Mouse (Mus musculus) erythroblast, embryonic 14.5 days (primary cell): ENCODE measurements at regions not wholly inside any gene's neighbourhood (a gene's known extent, or its start where the extent isn't known, plus 50 kb on each side); places are given as distances from the start of the nearest gene placed in this dataset.

Source experiments
- H3K27me3 ChIP-seq: 2 replicates; pipeline ENCODE4 v1.6.1; 2012; ENCODE audit warnings: inconsistent platforms; ENCODE audit not compliant: control insufficient read depth
- H3K36me3 ChIP-seq: 2 replicates; pipeline ENCODE4 v1.6.1; 2012; ENCODE audit warnings: mild to moderate bottlenecking, inconsistent platforms; ENCODE audit not compliant: control insufficient read depth
- H3K4me1 ChIP-seq: 2 replicates; pipeline ENCODE4 v1.6.1; 2012; ENCODE audit warnings: inconsistent platforms; ENCODE audit not compliant: control insufficient read depth
- H3K4me3 ChIP-seq: replicated peaks from 2 replicates; pipeline ENCODE3; 2012; ENCODE audit warnings: moderate library complexity, mild to moderate bottlenecking, inconsistent platforms
- H3K9me3 ChIP-seq: 2 replicates; pipeline ENCODE4 v1.6.1; 2012; ENCODE audit warnings: low read length, inconsistent platforms, mixed read lengths; ENCODE audit not compliant: control insufficient read depth
- GATA1 ChIP-seq: IDR thresholded peaks from 2 replicates; pipeline ENCODE4 v1.6.1; 2012; ENCODE audit warnings: low read length, inconsistent platforms, mixed read lengths
- TAL1 ChIP-seq: IDR thresholded peaks from 3 replicates; pipeline ENCODE4 v1.6.1; 2012; ENCODE audit warnings: low read length, inconsistent platforms, mixed read lengths

- Histone ChIP-seq H3K9me3 (no peaks in the 10 kb centered on the region), H3K4me3 (no peak overlapping the region), H3K4me1 (no peaks in the 10 kb centered on the region), H3K36me3 (no peaks in the 10 kb centered on the region), H3K27me3 (no peaks in the 10 kb centered on the region)
- TF ChIP-seq TAL1, result no peak
- TF ChIP-seq GATA1, result no peak
These were observed 941.4 kb downstream of the Slc4a3 start for GRCm38 (mm10) chr1:76487481-76487880.

- Histone ChIP-seq H3K4me3 (no peak overlapping the region), H3K9me3 (no peaks in the 10 kb centered on the region), H3K4me1 (no peaks in the 10 kb centered on the region), H3K36me3 (no peaks in the 10 kb centered on the region), H3K27me3 (no peaks in the 10 kb centered on the region)
- TF ChIP-seq TAL1, result no peak
- TF ChIP-seq GATA1, result no peak
These were observed 943.8 kb downstream of the Slc4a3 start for GRCm38 (mm10) chr1:76489681-76490492.

GRCm38 (mm10) chr1:76490719-76491118, 944.7 kb downstream of the Slc4a3 start:
- Histone ChIP-seq H3K36me3 (no peaks in the 10 kb centered on the region), H3K9me3 (no peaks in the 10 kb centered on the region), H3K4me1 (no peaks in the 10 kb centered on the region), H3K27me3 (no peaks in the 10 kb centered on the region), H3K4me3 (no peak overlapping the region)
- TF ChIP-seq GATA1 (no peak), TAL1 (no peak)

- H3K9me3 ChIP-seq, result no peaks in the 10 kb centered on the region
- no peaks in the 10 kb centered on the region for H3K36me3 ChIP-seq
- no peaks in the 10 kb centered on the region for H3K4me1 ChIP-seq
- H3K4me3 ChIP-seq, result no peak overlapping the region
- TF ChIP-seq GATA1 (no peak), TAL1 (no peak)
- no peaks in the 10 kb centered on the region for H3K27me3 ChIP-seq
These were observed 945.1 kb downstream of the Slc4a3 start for GRCm38 (mm10) chr1:76491187-76491586.

GRCm38 (mm10) chr1:76505150-76505549, 959.1 kb downstream of the Slc4a3 start:
- TF ChIP-seq GATA1, result no peak
- no peak for TF ChIP-seq TAL1
- no peaks in the 10 kb centered on the region for H3K9me3 ChIP-seq
- no peaks in the 10 kb centered on the region for H3K4me1 ChIP-seq
- H3K4me3 ChIP-seq, result no peak overlapping the region
- no peaks in the 10 kb centered on the region for H3K36me3 ChIP-seq
- no peaks in the 10 kb centered on the region for H3K27me3 ChIP-seq

GRCm38 (mm10) chr1:76508821-76509220, 962.8 kb downstream of the Slc4a3 start:
- H3K36me3 ChIP-seq, result no peaks in the 10 kb centered on the region
- H3K4me1 ChIP-seq, result no peaks in the 10 kb centered on the region
- H3K4me3 ChIP-seq, result no peak overlapping the region
- TF ChIP-seq TAL1, result no peak
- TF ChIP-seq GATA1, result no peak
- H3K27me3 ChIP-seq, result no peaks in the 10 kb centered on the region
- no peaks in the 10 kb centered on the region for H3K9me3 ChIP-seq

GRCm38 (mm10) chr1:76509486-76509885, 963.4 kb downstream of the Slc4a3 start:
- Histone ChIP-seq H3K4me1 (no peaks in the 10 kb centered on the region), H3K36me3 (no peaks in the 10 kb centered on the region), H3K27me3 (no peaks in the 10 kb centered on the region), H3K9me3 (no peaks in the 10 kb centered on the region), H3K4me3 (no peak overlapping the region)
- no peak for TF ChIP-seq GATA1
- no peak for TF ChIP-seq TAL1

- Histone ChIP-seq H3K36me3 (no peaks in the 10 kb centered on the region), H3K4me1 (no peaks in the 10 kb centered on the region), H3K27me3 (no peaks in the 10 kb centered on the region), H3K4me3 (no peak overlapping the region), H3K9me3 (no peaks in the 10 kb centered on the region)
- TF ChIP-seq TAL1 (no peak), GATA1 (no peak)
These were observed 966.1 kb downstream of the Slc4a3 start for GRCm38 (mm10) chr1:76512156-76512555.

- Histone ChIP-seq H3K4me1 (no peaks in the 10 kb centered on the region), H3K4me3 (no peak overlapping the region), H3K36me3 (no peaks in the 10 kb centered on the region), H3K27me3 (no peaks in the 10 kb centered on the region), H3K9me3 (no peaks in the 10 kb centered on the region)
- TF ChIP-seq GATA1, result no peak
- TF ChIP-seq TAL1, result no peak
These were observed 967.4 kb downstream of the Slc4a3 start for GRCm38 (mm10) chr1:76513490-76513889.

GRCm38 (mm10) chr1:76529531-76529930, 983.5 kb downstream of the Slc4a3 start:
- Histone ChIP-seq H3K4me1 (no peaks in the 10 kb centered on the region), H3K36me3 (no peaks in the 10 kb centered on the region), H3K4me3 (no peak overlapping the region), H3K9me3 (peaks cover 3% of the 10 kb centered on the region; the same call in 1 of the 2 replicates), H3K27me3 (no peaks in the 10 kb centered on the region)
- TF ChIP-seq TAL1 (no peak), GATA1 (no peak)
